Mouse (Mus musculus): ENCODE measurements around the gene Mgat4b.

GRCm38 (mm10) chr11:50265931-50266330, 55.2 kb downstream of the Mgat4b start:
- TF ChIP-seq CHD2 (IDR thresholded peaks at IDR 0.05; ENCODE audit: low read depth, low read length) = no peak
- no peak for TF ChIP-seq MAFK (IDR thresholded peaks at IDR 0.05; ENCODE audit: insufficient read depth, low read depth, low read length)
- TF ChIP-seq ZC3H11A (IDR thresholded peaks at IDR 0.05; ENCODE audit: borderline replicate concordance, low read depth, low read length) = no peak
- no peak for TF ChIP-seq HCFC1 (IDR thresholded peaks at IDR 0.05; ENCODE audit: borderline replicate concordance, insufficient read depth, low read length)
